ENCODE assay signal across 41 mouse cellular contexts in the genomic region with DNA sequence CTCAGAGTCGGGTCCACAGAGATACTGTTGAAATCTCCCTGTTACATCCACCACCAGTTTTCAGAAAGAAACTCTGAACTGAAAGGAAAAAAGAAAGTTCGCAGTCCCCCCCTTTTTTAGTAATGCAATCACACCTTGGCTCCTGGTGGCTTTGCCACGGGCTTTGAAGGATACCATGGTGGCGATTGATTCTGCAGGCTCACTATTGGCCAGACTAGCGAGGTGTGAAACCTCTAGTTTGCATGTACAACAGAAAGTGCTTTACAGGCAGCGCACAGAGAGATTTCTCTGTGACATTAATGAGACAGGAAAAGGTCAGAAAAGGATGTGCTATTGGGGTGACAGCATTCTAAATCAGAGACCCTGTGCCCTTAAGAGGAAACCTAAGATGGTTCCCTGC. TPM values are rescaled to one million over a fixed set of nuclear protein-coding genes. Genes with fewer than 3 reads are reported as not detected.
"Had no signal": no experiment of that assay in that cellular context is flagged by ENCODE, and none has a peak within 500 bp of the region (broad histone marks: within the 10 kb centered on the region; RNA-seq: fewer than 3 reads in every experiment).

No protein-coding gene starts in this region.

- H3K27me3 ChIP-seq: heart, embryonic 12.5 days; hindbrain, embryonic 13.5 days; hindbrain, embryonic 15.5 days; kidney, embryonic 15.5 days; limb, embryonic 13.5 days; limb, embryonic 15.5 days; liver, embryonic 12.5 days had no signal

- H3K9ac ChIP-seq: heart, embryonic 12.5 days; hindbrain, embryonic 13.5 days; hindbrain, embryonic 15.5 days; kidney, embryonic 15.5 days; limb, embryonic 13.5 days; limb, embryonic 15.5 days; liver, embryonic 12.5 days had no signal

- H3K9me3 ChIP-seq: heart, embryonic 10.5 days; heart, embryonic 12.5 days; hindbrain, embryonic 13.5 days; hindbrain, embryonic 15.5 days; kidney, embryonic 15.5 days; limb, embryonic 13.5 days; limb, embryonic 15.5 days; liver, embryonic 12.5 days had no signal

- H3K4me3 ChIP-seq: heart, adult 2 months; heart, embryonic 10.5 days; heart, embryonic 12.5 days; hindbrain, embryonic 13.5 days; hindbrain, embryonic 15.5 days; kidney, embryonic 15.5 days; limb, embryonic 13.5 days; limb, embryonic 15.5 days; liver, embryonic 12.5 days had no signal

- DNase-seq: gastrocnemius, postnatal 14 days; gastrocnemius, postnatal 36 days; heart, adult 11 months; heart, adult 2 months; heart, postnatal 14 days; heart, postnatal 36 days; kidney, adult 11 months; kidney, adult 2 months; kidney, adult 9 months; kidney, postnatal 14 days; kidney, postnatal 36 days; layer of hippocampus, adult 9-11 months; layer of hippocampus, postnatal 36 days; left cerebral cortex, postnatal 4 days had no signal

- H3K4me1 ChIP-seq: heart, embryonic 10.5 days; heart, embryonic 12.5 days; hindbrain, embryonic 13.5 days; hindbrain, embryonic 15.5 days; kidney, embryonic 15.5 days; limb, embryonic 13.5 days; limb, embryonic 15.5 days; liver, embryonic 12.5 days had no signal

- H3K36me3 ChIP-seq: heart, embryonic 10.5 days; heart, embryonic 12.5 days; hindbrain, embryonic 13.5 days; hindbrain, embryonic 15.5 days; kidney, embryonic 15.5 days; limb, embryonic 13.5 days; limb, embryonic 15.5 days; liver, embryonic 12.5 days had no signal

- H3K4me2 ChIP-seq: heart, embryonic 12.5 days; hindbrain, embryonic 13.5 days; hindbrain, embryonic 15.5 days; kidney, embryonic 15.5 days; limb, embryonic 13.5 days; limb, embryonic 15.5 days; liver, embryonic 12.5 days had no signal

- H3K27ac ChIP-seq: heart, adult 2 months; heart, embryonic 10.5 days; hindbrain, embryonic 13.5 days; hindbrain, embryonic 15.5 days; hindbrain, postnatal 0 days; kidney, embryonic 15.5 days; kidney, postnatal 0 days; limb, embryonic 13.5 days; limb, embryonic 15.5 days; liver, embryonic 12.5 days had no signal

- ATAC-seq: hindbrain, postnatal 0 days; intestine, embryonic 16.5 days; liver, embryonic 12.5 days had no signal

RNA-seq across cellular contexts. Expression of gene Ifng, which starts 5.3 kb away (rescaled TPM):
- total RNA-seq: gastrocnemius, adult 18-20 months; gastrocnemius, adult 8-10 months; gastrocnemius, postnatal 14 days; gastrocnemius, postnatal 36 days; heart, adult 2 months; heart, postnatal 14 days; heart, postnatal 36 days; layer of hippocampus, adult 18-20 months; layer of hippocampus, adult 8-10 months; layer of hippocampus, postnatal 14 days; layer of hippocampus, postnatal 36 days; left cerebral cortex, adult 18-20 months; left cerebral cortex, adult 8-10 months; left cerebral cortex, postnatal 10 days; left cerebral cortex, postnatal 25 days; left cerebral cortex, postnatal 4 days; liver, adult 2 months had no signal
- polyA plus RNA-seq: gonadal fat pad, adult 2 months; heart, adult 2 months; heart, embryonic 10.5 days; heart, embryonic 12.5 days; heart, embryonic 14.5 days; heart, embryonic 16.5 days; hindbrain, embryonic 11.5 days; hindbrain, embryonic 13.5 days; hindbrain, embryonic 15.5 days; hindbrain, postnatal 0 days; intestine, embryonic 14.5 days; intestine, embryonic 16.5 days; kidney, adult 2 months; kidney, embryonic 15.5 days; kidney, postnatal 0 days; limb, embryonic 11.5 days; limb, embryonic 13.5 days; limb, embryonic 15.5 days; liver, embryonic 12.5 days had no signal
